Mouse (Mus musculus): ENCODE data around the gene Fam98b. TPM values are rescaled to one million over a fixed set of nuclear protein-coding genes. Genes with fewer than 3 reads are reported as not detected.

The Fam98b gene
- polyA plus RNA-seq, 1 experiment: 36.4 TPM

- peaks cover 37% of the 10 kb centered on the region for H3K79me3 ChIP-seq (ENCODE audit: low read depth)
- H3ac ChIP-seq (ENCODE audit: control insufficient read depth, insufficient read length, low read depth): no peak overlapping the region
- no peak overlapping the region for H3K4me3 ChIP-seq (ENCODE audit: insufficient read depth, poor library complexity, severe bottlenecking)
- TF ChIP-seq MYOD1 (IDR thresholded peaks at IDR 0.05; ENCODE audit: control insufficient read depth, insufficient read length, low read depth) (no peak), CTCF (IDR thresholded peaks at IDR 0.05; ENCODE audit: control insufficient read depth, insufficient read depth, insufficient read length) (no peak), FOSL1 (IDR thresholded peaks at IDR 0.05; ENCODE audit: insufficient read depth, low read length, poor library complexity, severe bottlenecking) (no peak), MYOG (IDR thresholded peaks at IDR 0.05; ENCODE audit: control insufficient read depth, extremely low read depth, insufficient read length) (no peak), MAX (IDR thresholded peaks at IDR 0.05) (no peak), USF1 (IDR thresholded peaks at IDR 0.05; ENCODE audit: low read depth) (no peak), CEBPB (IDR thresholded peaks at IDR 0.05; ENCODE audit: low read depth) (no peak)
- H3K27me3 ChIP-seq (ENCODE audit: control insufficient read depth, insufficient read depth, insufficient read length): no peaks in the 10 kb centered on the region
- peaks cover 30% of the 10 kb centered on the region for H3K36me3 ChIP-seq (ENCODE audit: control insufficient read depth, insufficient read depth)
- peaks cover 57% of the 10 kb centered on the region for H3K79me2 ChIP-seq (ENCODE audit: control insufficient read depth, insufficient read depth)
These were observed 8.1 kb downstream of the Fam98b start for GRCm38 (mm10) chr2:117257617-117258016.

- no peak for TF ChIP-seq CTCF (IDR thresholded peaks at IDR 0.05; ENCODE audit: control insufficient read depth, insufficient read depth, insufficient read length)
- TF ChIP-seq MYOD1 (IDR thresholded peaks at IDR 0.05; ENCODE audit: control insufficient read depth, insufficient read length, low read depth): no peak
- no peak for TF ChIP-seq CEBPB (IDR thresholded peaks at IDR 0.05; ENCODE audit: low read depth)
- no peak for TF ChIP-seq USF1 (IDR thresholded peaks at IDR 0.05; ENCODE audit: low read depth)
- no peak for TF ChIP-seq MYOG (IDR thresholded peaks at IDR 0.05; ENCODE audit: control insufficient read depth, extremely low read depth, insufficient read length)
- TF ChIP-seq MAX (IDR thresholded peaks at IDR 0.05): no peak
- no peak overlapping the region for H3ac ChIP-seq (ENCODE audit: control insufficient read depth, insufficient read length, low read depth)
- peaks cover 54% of the 10 kb centered on the region for H3K36me3 ChIP-seq (ENCODE audit: control insufficient read depth, insufficient read depth)
- H3K27me3 ChIP-seq (ENCODE audit: control insufficient read depth, insufficient read depth, insufficient read length): no peaks in the 10 kb centered on the region
- H3K4me3 ChIP-seq (ENCODE audit: insufficient read depth, poor library complexity, severe bottlenecking): no peak overlapping the region
- H3K79me2 ChIP-seq (ENCODE audit: control insufficient read depth, insufficient read depth): peaks cover 12% of the 10 kb centered on the region
- H3K79me3 ChIP-seq (ENCODE audit: low read depth): peaks cover 1% of the 10 kb centered on the region
These were observed 12.6 kb downstream of the Fam98b start for GRCm38 (mm10) chr2:117262184-117262583.

- H3K4me3 ChIP-seq (ENCODE audit: insufficient read depth, poor library complexity, severe bottlenecking): no peak overlapping the region
- no peak overlapping the region for H3ac ChIP-seq (ENCODE audit: control insufficient read depth, insufficient read length, low read depth)
- no peaks in the 10 kb centered on the region for H3K79me3 ChIP-seq (ENCODE audit: low read depth)
- no peaks in the 10 kb centered on the region for H3K27me3 ChIP-seq (ENCODE audit: control insufficient read depth, insufficient read depth, insufficient read length)
- H3K79me2 ChIP-seq (ENCODE audit: control insufficient read depth, insufficient read depth): peaks cover 5% of the 10 kb centered on the region
- H3K36me3 ChIP-seq (ENCODE audit: control insufficient read depth, insufficient read depth): peaks cover 65% of the 10 kb centered on the region
- TF ChIP-seq MYOG (IDR thresholded peaks at IDR 0.05; ENCODE audit: control insufficient read depth, extremely low read depth, insufficient read length) (no peak), CTCF (IDR thresholded peaks at IDR 0.05; ENCODE audit: control insufficient read depth, insufficient read depth, insufficient read length) (peak; percentile 76)
These were observed 14.4 kb downstream of the Fam98b start for GRCm38 (mm10) chr2:117263786-117264408.

GRCm38 (mm10) chr2:117288291-117288690 is 38.8 kb downstream of the Fam98b start:
- no peaks in the 10 kb centered on the region for H3K79me3 ChIP-seq (ENCODE audit: low read depth)
- H3K79me2 ChIP-seq (ENCODE audit: control insufficient read depth, insufficient read depth): no peaks in the 10 kb centered on the region
- TF ChIP-seq CTCF (IDR thresholded peaks at IDR 0.05; ENCODE audit: control insufficient read depth, insufficient read depth, insufficient read length) (no peak), MYOG (IDR thresholded peaks at IDR 0.05; ENCODE audit: control insufficient read depth, extremely low read depth, insufficient read length) (no peak), USF1 (IDR thresholded peaks at IDR 0.05; ENCODE audit: low read depth) (no peak), MAX (IDR thresholded peaks at IDR 0.05) (no peak), FOSL1 (IDR thresholded peaks at IDR 0.05; ENCODE audit: insufficient read depth, low read length, poor library complexity, severe bottlenecking) (no peak), MYOD1 (IDR thresholded peaks at IDR 0.05; ENCODE audit: control insufficient read depth, insufficient read length, low read depth) (no peak), CEBPB (IDR thresholded peaks at IDR 0.05; ENCODE audit: low read depth) (no peak)
- no peak overlapping the region for H3K4me3 ChIP-seq (ENCODE audit: insufficient read depth, poor library complexity, severe bottlenecking)
- no peak overlapping the region for H3ac ChIP-seq (ENCODE audit: control insufficient read depth, insufficient read length, low read depth)
- H3K36me3 ChIP-seq (ENCODE audit: control insufficient read depth, insufficient read depth): no peaks in the 10 kb centered on the region
- H3K27me3 ChIP-seq (ENCODE audit: control insufficient read depth, insufficient read depth, insufficient read length): peaks cover 73% of the 10 kb centered on the region

GRCm38 (mm10) chr2:117299596-117300448 is 50.3 kb downstream of the Fam98b start:
- no peak overlapping the region for H3K4me3 ChIP-seq (ENCODE audit: insufficient read depth, poor library complexity, severe bottlenecking)
- H3K79me2 ChIP-seq (ENCODE audit: control insufficient read depth, insufficient read depth): no peaks in the 10 kb centered on the region
- no peaks in the 10 kb centered on the region for H3K79me3 ChIP-seq (ENCODE audit: low read depth)
- H3K27me3 ChIP-seq (ENCODE audit: control insufficient read depth, insufficient read depth, insufficient read length): peaks cover 13% of the 10 kb centered on the region
- no peaks in the 10 kb centered on the region for H3K36me3 ChIP-seq (ENCODE audit: control insufficient read depth, insufficient read depth)
- no peak for TF ChIP-seq FOSL1 (IDR thresholded peaks at IDR 0.05; ENCODE audit: insufficient read depth, low read length, poor library complexity, severe bottlenecking)
- TF ChIP-seq CTCF (IDR thresholded peaks at IDR 0.05; ENCODE audit: control insufficient read depth, insufficient read depth, insufficient read length): no peak
- no peak for TF ChIP-seq USF1 (IDR thresholded peaks at IDR 0.05; ENCODE audit: low read depth)
- no peak for TF ChIP-seq MAX (IDR thresholded peaks at IDR 0.05)
- TF ChIP-seq CEBPB (IDR thresholded peaks at IDR 0.05; ENCODE audit: low read depth): no peak
- no peak for TF ChIP-seq MYOD1 (IDR thresholded peaks at IDR 0.05; ENCODE audit: control insufficient read depth, insufficient read length, low read depth)
- TF ChIP-seq MYOG (IDR thresholded peaks at IDR 0.05; ENCODE audit: control insufficient read depth, extremely low read depth, insufficient read length): no peak
- no peak overlapping the region for H3ac ChIP-seq (ENCODE audit: control insufficient read depth, insufficient read length, low read depth)

Measured in C2C12 (cell line).